Mouse (Mus musculus) layer of hippocampus, postnatal 14 days (tissue): Measurements from ENCODE around the gene Slc35c1. TPM values are rescaled to one million over a fixed set of nuclear protein-coding genes. Genes with fewer than 3 reads are reported as not detected.

Experiments
- DNase-seq, 2 experiments: peaks; one replicate each; pipeline ENCODE4 v3.0.0; 2021 to 2022; ENCODE audit warnings: low spot score in 2 of 2, mixed read lengths in 1 of 2
- total RNA-seq, 2 experiments: library from RNA; stranded (reverse); gene quantifications; 2 replicates each; pipeline ENCODE4 v1.2.3; 2021

Slc35c1 gene
- total RNA-seq, 2 experiments from 2014 or later: 16.7 to 18.8 TPM

DNA sequence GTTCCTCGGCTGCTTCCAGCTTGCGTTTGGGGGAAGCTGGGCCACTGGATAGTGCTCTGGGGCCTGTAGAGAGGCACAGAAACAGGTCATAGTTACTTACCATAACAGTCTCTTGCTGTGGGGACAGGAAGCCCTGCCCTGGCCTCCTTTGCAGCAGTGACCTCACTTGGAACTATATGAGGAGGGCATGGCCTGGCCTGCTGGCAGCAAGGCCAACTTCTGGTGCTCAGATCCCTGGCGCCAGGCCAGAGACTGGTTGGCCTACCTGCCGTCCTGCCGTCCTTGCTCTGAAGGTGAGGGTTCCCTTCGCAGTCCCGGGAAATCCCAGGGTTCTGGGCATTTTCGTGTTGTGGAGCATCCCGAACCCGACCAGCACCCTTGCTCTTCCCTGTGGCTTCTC lies 48.6 kb downstream of the Slc35c1 start:
- no peak for DNase-seq

DNA sequence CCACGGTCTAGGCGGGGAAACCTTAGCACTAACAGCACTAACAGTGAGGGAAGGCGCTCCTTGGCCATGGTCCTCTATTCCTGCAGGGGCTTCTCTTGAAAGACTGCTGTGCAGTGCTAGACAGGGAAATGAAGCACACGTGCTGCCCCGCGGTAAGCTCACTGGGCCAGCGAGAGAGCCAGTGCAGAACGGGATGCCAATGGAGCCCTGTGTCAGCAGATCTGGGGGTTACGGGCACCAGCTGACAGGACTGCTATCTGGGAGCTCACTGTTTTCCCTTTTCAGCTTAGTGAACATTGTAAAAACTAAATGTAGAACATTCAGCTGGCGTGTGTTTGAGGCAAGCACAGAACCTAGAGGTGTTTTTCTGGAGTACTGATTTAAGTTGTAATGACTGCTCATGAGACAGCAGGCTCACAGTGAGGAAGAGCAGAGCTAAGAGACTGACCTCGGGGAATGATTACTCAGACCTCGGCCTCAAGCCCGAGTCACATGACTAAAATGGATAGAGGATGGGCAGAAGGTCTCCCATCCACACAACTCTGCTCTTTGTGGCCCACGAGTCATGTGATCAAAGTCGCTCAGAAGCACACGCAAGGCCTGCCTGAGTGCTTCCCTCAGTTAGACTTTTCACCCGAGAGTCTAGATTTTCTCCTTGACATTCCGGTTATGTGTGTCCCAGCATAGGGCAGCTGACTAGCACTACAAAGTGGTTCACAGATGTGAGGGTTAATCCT lies 51.9 kb downstream of the Slc35c1 start:
- DNase-seq: no peak

DNA sequence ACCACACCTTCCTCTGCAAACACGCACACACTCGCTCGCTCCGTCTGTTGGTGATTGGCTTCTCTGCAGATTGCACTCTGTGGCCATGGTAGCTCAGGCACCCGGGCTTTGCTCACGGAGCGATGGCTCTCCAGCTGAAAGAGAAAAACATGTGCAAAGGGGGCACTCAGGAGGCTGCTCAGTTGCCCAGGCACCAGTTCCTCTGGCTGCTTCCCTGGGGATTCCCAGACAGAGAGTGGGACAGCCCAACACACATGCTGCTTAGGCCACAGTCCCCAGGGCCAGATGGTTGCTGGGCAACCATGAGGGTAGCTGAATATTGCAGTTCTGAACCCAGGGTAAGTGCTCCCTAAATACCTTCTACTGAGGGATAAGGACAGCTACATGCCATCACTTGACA lies 54.7 kb downstream of the Slc35c1 start:
- no peak for DNase-seq

GRCm38 (mm10) chr2:92404737-92405136 lies 55.6 kb downstream of the Slc35c1 start:
- no peak for DNase-seq

GRCm38 (mm10) chr2:92403776-92404319 lies 56.5 kb downstream of the Slc35c1 start:
- no peak for DNase-seq

Other genes starting within 250 kb of the Slc35c1 start
- gene Pex16, start 85.9 kb downstream of the Slc35c1 start, total RNA-seq: 10 to 100 TPM; 32.4 to 37.7 TPM
- gene Large2, start 85.7 kb downstream of the Slc35c1 start, total RNA-seq: 1 to 10 TPM in 1 of 2 experiments, not detected in 1; 1.7 TPM
- gene 1700029I15Rik, start 78.0 kb downstream of the Slc35c1 start, total RNA-seq: 1 to 10 TPM; 4.5 to 5.4 TPM
- 100 to 1,000 TPM; 386 to 394 TPM for gene Mapk8ip1, start 59.3 kb downstream of the Slc35c1 start, total RNA-seq
- gene Cry2, start 26.5 kb downstream of the Slc35c1 start, total RNA-seq: 100 to 1,000 TPM in 1 of 2 experiments, 10 to 100 TPM in 1; 89.0 to 110 TPM
- gene Chst1, start 139.2 kb upstream of the Slc35c1 start, total RNA-seq: 100 to 1,000 TPM; 201 to 212 TPM